Mouse (Mus musculus): ENCODE results near the gene Ilf2. TPM values are rescaled to one million over a fixed set of nuclear protein-coding genes. Genes with fewer than 3 reads are reported as not detected.

The Ilf2 gene
- total RNA-seq, 2 experiments from 2014 or later: 73.5 to 82.2 TPM

GRCm38 (mm10) chr3:90531713-90532112 lies 55.8 kb downstream of the Ilf2 start:
- intact Hi-C loops (cut with DNase I): no loop called here
- no peak for DNase-seq (ENCODE audit: low spot score in 2 of 2)

GRCm38 (mm10) chr3:90535446-90535845 lies 59.5 kb downstream of the Ilf2 start:
- intact Hi-C loops (cut with DNase I): no loop called here

GRCm38 (mm10) chr3:90537141-90537904 lies 61.4 kb downstream of the Ilf2 start, which contains the start of gene S100a16:
Gene S100a16 (plus strand): TSS chr3:90537254.
- DNase-seq (ENCODE audit: low spot score in 2 of 2): no peak
- intact Hi-C loops (cut with DNase I): no loop called here

More at GRCm38 (mm10) chr3:90535446-90535845, 59.5 kb downstream of the Ilf2 start:
- DNase-seq (ENCODE audit: low spot score in 2 of 2): no peak

GRCm38 (mm10) chr3:90537905-90538296 lies 62.0 kb downstream of the Ilf2 start:
- intact Hi-C loops (cut with DNase I): no loop called here
- no peak for DNase-seq (ENCODE audit: low spot score in 2 of 2)

Other genes starting within 250 kb of the Ilf2 start
- 10 to 100 TPM; 45.0 to 45.3 TPM for gene Jtb, start 244.5 kb upstream of the Ilf2 start, total RNA-seq (2021)
- gene Creb3l4, start 232.6 kb upstream of the Ilf2 start, total RNA-seq (2021): not detected
- gene Slc39a1, start 228.0 kb upstream of the Ilf2 start, total RNA-seq (2021): 10 to 100 TPM; 45.8 to 51.9 TPM
- gene Crtc2, start 222.0 kb upstream of the Ilf2 start, total RNA-seq (2021): 10 to 100 TPM; 34.1 to 38.1 TPM
- 10 to 100 TPM; 34.8 to 39.8 TPM for gene Dennd4b, start 210.9 kb upstream of the Ilf2 start, total RNA-seq (2021)
- 10 to 100 TPM; 85.1 to 97.8 TPM for gene Gatad2b, start 182.9 kb upstream of the Ilf2 start, total RNA-seq (2021)
- gene Slc27a3, start 86.2 kb upstream of the Ilf2 start, total RNA-seq (2021): 1 to 10 TPM; 4.8 to 6.2 TPM
- gene Ints3, start 42.5 kb upstream of the Ilf2 start, total RNA-seq (2021): 10 to 100 TPM; 57.6 to 70.1 TPM
- 1 to 10 TPM; 2.5 to 4.2 TPM for gene Npr1, start 10.3 kb upstream of the Ilf2 start, total RNA-seq (2021)
- 10 to 100 TPM; 52.8 to 54.7 TPM for gene Snapin, start 14.9 kb downstream of the Ilf2 start, total RNA-seq (2021)
- 100 to 1,000 TPM; 160 to 168 TPM for gene Chtop, start 33.4 kb downstream of the Ilf2 start, total RNA-seq (2021)
- gene S100a1, start 38.3 kb downstream of the Ilf2 start, total RNA-seq (2021): 100 to 1,000 TPM; 118 to 137 TPM
- 10 to 100 TPM; 20.9 to 21.8 TPM for gene S100a13, start 38.3 kb downstream of the Ilf2 start, total RNA-seq (2021)
- under 1 TPM; 0.34 to 0.44 TPM for gene S100a14, start 50.7 kb downstream of the Ilf2 start, total RNA-seq (2021)
- 10 to 100 TPM; 79.4 to 89.8 TPM for gene S100a16, start 61.1 kb downstream of the Ilf2 start, total RNA-seq (2021)
- 1 to 10 TPM in 1 of 2 experiments, under 1 TPM in 1; 0.88 to 1.4 TPM for gene S100a3, start 84.5 kb downstream of the Ilf2 start, total RNA-seq (2021)
- gene S100a2, start 114.1 kb downstream of the Ilf2 start, total RNA-seq (2021): not detected
- not detected for gene Gm42674, start 125.8 kb downstream of the Ilf2 start, total RNA-seq (2021)
- gene S100a4, start 127.6 kb downstream of the Ilf2 start, total RNA-seq (2021): 1 to 10 TPM; 3.7 to 4.0 TPM
- gene S100a5, start 132.4 kb downstream of the Ilf2 start, total RNA-seq (2021): not detected
- gene S100a6, start 136.8 kb downstream of the Ilf2 start, total RNA-seq (2021): 10 to 100 TPM; 28.7 to 30.9 TPM
- under 1 TPM; 0.57 to 0.59 TPM for gene S100a7a, start 177.9 kb downstream of the Ilf2 start, total RNA-seq (2021)
- 1 to 10 TPM in 1 of 2 experiments, not detected in 1; 1.5 TPM for gene S100a8, start 192.9 kb downstream of the Ilf2 start, total RNA-seq (2021)
- not detected for gene S100a9, start 219.6 kb downstream of the Ilf2 start, total RNA-seq (2021)